Mouse (Mus musculus): ENCODE measurements around the gene Bri3bp. TPM values are rescaled to one million over a fixed set of nuclear protein-coding genes. Genes with fewer than 3 reads are reported as not detected.
"Not testable (repeated sequence)": the region's sequence is repeated elsewhere in the genome, so short reads cannot be mapped to it uniquely, and the experiment has no call there.

The Bri3bp gene
- polyA plus RNA-seq, 1 experiment from 2014 or later: 12.8 TPM

- Histone ChIP-seq H3K4me1 (ENCODE audit: insufficient read depth, low read depth, low read length) (peaks cover 4% of the 10 kb centered on the region; the same call in 1 of the 2 replicates), H3K27me3 (replicated peaks; ENCODE audit: insufficient read depth, low read length) (no peaks in the 10 kb centered on the region), H3K27ac (ENCODE audit: low read length) (no peak overlapping the region), H3K9me3 (ENCODE audit: low read length) (no peaks in the 10 kb centered on the region), H3K9ac (replicated peaks; ENCODE audit: low read depth) (no peak overlapping the region), H3K4me2 (replicated peaks; ENCODE audit: low read depth, low read length) (no peak overlapping the region), H3K4me3 (ENCODE audit: low read depth, low read length) (no peak overlapping the region), H3K36me3 (ENCODE audit: insufficient read depth, low read length) (peaks cover 25% of the 10 kb centered on the region)
- WGBS: 47% methylated on average over 4 of the region's 4 CpGs
- DNase-seq (ENCODE audit: low spot score) (no peak), ATAC-seq (no peak)
- TF ChIP-seq EP300 (IDR thresholded peaks at IDR 0.05): no peak
- TF ChIP-seq CTCF (IDR thresholded peaks at IDR 0.05): no peak
Measured at GRCm38 (mm10) chr5:125413763-125414162, 27.6 kb upstream of the Bri3bp start.

- Histone ChIP-seq H3K36me3 (ENCODE audit: insufficient read depth, low read length) (peaks cover 35% of the 10 kb centered on the region), H3K27ac (ENCODE audit: low read length) (no peak overlapping the region), H3K9me3 (ENCODE audit: low read length) (no peaks in the 10 kb centered on the region), H3K4me1 (ENCODE audit: insufficient read depth, low read depth, low read length) (no peaks in the 10 kb centered on the region), H3K9ac (replicated peaks; ENCODE audit: low read depth) (no peak overlapping the region), H3K4me2 (replicated peaks; ENCODE audit: low read depth, low read length) (no peak overlapping the region), H3K4me3 (ENCODE audit: low read depth, low read length) (no peak overlapping the region), H3K27me3 (replicated peaks; ENCODE audit: insufficient read depth, low read length) (no peaks in the 10 kb centered on the region)
- WGBS: 92% methylated on average over 8 of the region's 8 CpGs
- DNase-seq (ENCODE audit: low spot score): no peak
- TF ChIP-seq CTCF (IDR thresholded peaks at IDR 0.05) (no peak), EP300 (IDR thresholded peaks at IDR 0.05) (no peak)
- ATAC-seq: no peak
Measured at GRCm38 (mm10) chr5:125416183-125416582, 25.2 kb upstream of the Bri3bp start.

- Histone ChIP-seq H3K4me2 (replicated peaks; ENCODE audit: low read depth, low read length) (no peak overlapping the region), H3K9ac (replicated peaks; ENCODE audit: low read depth) (no peak overlapping the region), H3K36me3 (ENCODE audit: insufficient read depth, low read length) (peaks cover 56% of the 10 kb centered on the region), H3K27ac (ENCODE audit: low read length) (no peak overlapping the region), H3K4me1 (ENCODE audit: insufficient read depth, low read depth, low read length) (no peaks in the 10 kb centered on the region), H3K4me3 (ENCODE audit: low read depth, low read length) (no peak overlapping the region), H3K9me3 (ENCODE audit: low read length) (no peaks in the 10 kb centered on the region), H3K27me3 (replicated peaks; ENCODE audit: insufficient read depth, low read length) (no peaks in the 10 kb centered on the region)
- DNase-seq (ENCODE audit: low spot score): no peak
- TF ChIP-seq CTCF (IDR thresholded peaks at IDR 0.05): no peak
- TF ChIP-seq EP300 (IDR thresholded peaks at IDR 0.05): no peak
- 94% methylated on average over 12 of the region's 12 CpGs for WGBS
- ATAC-seq: no peak
Measured at GRCm38 (mm10) chr5:125418636-125419035, 22.7 kb upstream of the Bri3bp start.

- ATAC-seq: no peak
- 72% methylated on average over 11 of the region's 11 CpGs for WGBS
Measured at GRCm38 (mm10) chr5:125419124-125419523, 22.2 kb upstream of the Bri3bp start.

GRCm38 (mm10) chr5:125425698-125426276, 15.6 kb upstream of the Bri3bp start:
- Histone ChIP-seq H3K36me3 (ENCODE audit: insufficient read depth, low read length) (peaks cover 62% of the 10 kb centered on the region), H3K4me3 (ENCODE audit: low read depth, low read length) (no peak overlapping the region), H3K4me2 (replicated peaks; ENCODE audit: low read depth, low read length) (no peak overlapping the region), H3K9ac (replicated peaks; ENCODE audit: low read depth) (no peak overlapping the region), H3K27ac (ENCODE audit: low read length) (no peak overlapping the region), H3K4me1 (ENCODE audit: insufficient read depth, low read depth, low read length) (no peaks in the 10 kb centered on the region), H3K9me3 (ENCODE audit: low read length) (no peaks in the 10 kb centered on the region), H3K27me3 (replicated peaks; ENCODE audit: insufficient read depth, low read length) (no peaks in the 10 kb centered on the region)
- DNase-seq (ENCODE audit: low spot score): no peak
- TF ChIP-seq EP300 (IDR thresholded peaks at IDR 0.05): no peak
- TF ChIP-seq CTCF (IDR thresholded peaks at IDR 0.05): no peak
- 96% methylated on average over 10 of the region's 10 CpGs for WGBS
- ATAC-seq: no peak

More at GRCm38 (mm10) chr5:125419124-125419523, 22.2 kb upstream of the Bri3bp start:
- Histone ChIP-seq H3K36me3 (ENCODE audit: insufficient read depth, low read length) (peaks cover 58% of the 10 kb centered on the region), H3K4me2 (replicated peaks; ENCODE audit: low read depth, low read length) (no peak overlapping the region), H3K27ac (ENCODE audit: low read length) (no peak overlapping the region), H3K9me3 (ENCODE audit: low read length) (no peaks in the 10 kb centered on the region), H3K27me3 (replicated peaks; ENCODE audit: insufficient read depth, low read length) (no peaks in the 10 kb centered on the region), H3K4me3 (ENCODE audit: low read depth, low read length) (no peak overlapping the region), H3K9ac (replicated peaks; ENCODE audit: low read depth) (no peak overlapping the region), H3K4me1 (ENCODE audit: insufficient read depth, low read depth, low read length) (no peaks in the 10 kb centered on the region)
- TF ChIP-seq EP300 (IDR thresholded peaks at IDR 0.05) (no peak), CTCF (IDR thresholded peaks at IDR 0.05) (no peak)
- no peak for DNase-seq (ENCODE audit: low spot score)

GRCm38 (mm10) chr5:125426343-125426742, 15.0 kb upstream of the Bri3bp start:
- ATAC-seq: no peak
- WGBS: 92% methylated on average over 10 of the region's 10 CpGs

GRCm38 (mm10) chr5:125432324-125432723, 9.0 kb upstream of the Bri3bp start:
- ATAC-seq; H3K4me1 ChIP-seq (ENCODE audit: insufficient read depth, low read depth, low read length); H3K4me2 ChIP-seq (replicated peaks; ENCODE audit: low read depth, low read length); H3K4me3 ChIP-seq (ENCODE audit: low read depth, low read length); H3K27me3 ChIP-seq (replicated peaks; ENCODE audit: insufficient read depth, low read length); H3K9me3 ChIP-seq (ENCODE audit: low read length); H3K9ac ChIP-seq (replicated peaks; ENCODE audit: low read depth); DNase-seq (ENCODE audit: low spot score); H3K36me3 ChIP-seq (ENCODE audit: insufficient read depth, low read length); H3K27ac ChIP-seq (ENCODE audit: low read length): not testable (repeated sequence)
- WGBS: 93% methylated on average over 2 of the region's 2 CpGs

More at GRCm38 (mm10) chr5:125426343-125426742, 15.0 kb upstream of the Bri3bp start:
- Histone ChIP-seq H3K27ac (ENCODE audit: low read length) (no peak overlapping the region), H3K9ac (replicated peaks; ENCODE audit: low read depth) (no peak overlapping the region), H3K36me3 (ENCODE audit: insufficient read depth, low read length) (peaks cover 62% of the 10 kb centered on the region), H3K27me3 (replicated peaks; ENCODE audit: insufficient read depth, low read length) (no peaks in the 10 kb centered on the region), H3K4me1 (ENCODE audit: insufficient read depth, low read depth, low read length) (no peaks in the 10 kb centered on the region), H3K9me3 (ENCODE audit: low read length) (no peaks in the 10 kb centered on the region), H3K4me2 (replicated peaks; ENCODE audit: low read depth, low read length) (no peak overlapping the region), H3K4me3 (ENCODE audit: low read depth, low read length) (no peak overlapping the region)
- DNase-seq (ENCODE audit: low spot score): no peak
- no peak for TF ChIP-seq CTCF (IDR thresholded peaks at IDR 0.05)
- TF ChIP-seq EP300 (IDR thresholded peaks at IDR 0.05): no peak

All from lung, postnatal 0 days (tissue).